Mouse (Mus musculus): Measurements from ENCODE around the gene Osbpl7. TPM values are rescaled to one million over a fixed set of nuclear protein-coding genes. Genes with fewer than 3 reads are reported as not detected.

The Osbpl7 gene
- polyA plus RNA-seq, 1 experiment, result 26.5 TPM

GRCm38 (mm10) chr11:97072533-97072932 is 22.1 kb downstream of the Osbpl7 start:
- peak in 1 of 2 experiments; percentile 38 for DNase-seq

GRCm38 (mm10) chr11:97074235-97074634 is 23.8 kb downstream of the Osbpl7 start:
- H3K27me3 ChIP-seq (ENCODE audit: control insufficient read depth, insufficient read depth, low read length), result no peaks in the 10 kb centered on the region
- TF ChIP-seq POLR2A (IDR thresholded peaks at IDR 0.05; ENCODE audit: borderline replicate concordance, insufficient read depth, low read length), result no peak
- no peak for TF ChIP-seq CTCF (IDR thresholded peaks at IDR 0.05; ENCODE audit: borderline replicate concordance, insufficient read depth, low read depth, low read length)
- no peak overlapping the region for H3K27ac ChIP-seq (ENCODE audit: insufficient read depth, low read length)
- H3K4me3 ChIP-seq (replicated peaks; ENCODE audit: insufficient read depth, low read depth, low read length), result no peak overlapping the region
- DNase-seq, result no peak
- H3K4me1 ChIP-seq (ENCODE audit: control insufficient read depth, insufficient read depth, low read length), result peaks cover 3% of the 10 kb centered on the region; the same call in 1 of the 2 replicates
- WGBS, result 68% methylated on average over 8 of the region's 8 CpGs

More at GRCm38 (mm10) chr11:97072533-97072932, 22.1 kb downstream of the Osbpl7 start:
- TF ChIP-seq POLR2A (IDR thresholded peaks at IDR 0.05; ENCODE audit: borderline replicate concordance, insufficient read depth, low read length), result no peak
- peak; percentile 61 for TF ChIP-seq CTCF (IDR thresholded peaks at IDR 0.05; ENCODE audit: borderline replicate concordance, insufficient read depth, low read depth, low read length)
- H3K27ac ChIP-seq (ENCODE audit: insufficient read depth, low read length), result no peak overlapping the region
- H3K27me3 ChIP-seq (ENCODE audit: control insufficient read depth, insufficient read depth, low read length), result no peaks in the 10 kb centered on the region
- peaks cover 4% of the 10 kb centered on the region; the same call in 1 of the 2 replicates for H3K4me1 ChIP-seq (ENCODE audit: control insufficient read depth, insufficient read depth, low read length)
- no peak overlapping the region for H3K4me3 ChIP-seq (replicated peaks; ENCODE audit: insufficient read depth, low read depth, low read length)
- WGBS, result 29% methylated on average over 3 of the region's 3 CpGs

- WGBS, result 67% methylated on average over 4 of the region's 4 CpGs
- no peaks in the 10 kb centered on the region for H3K4me1 ChIP-seq (ENCODE audit: control insufficient read depth, insufficient read depth, low read length)
- no peak for TF ChIP-seq POLR2A (IDR thresholded peaks at IDR 0.05; ENCODE audit: borderline replicate concordance, insufficient read depth, low read length)
- TF ChIP-seq CTCF (IDR thresholded peaks at IDR 0.05; ENCODE audit: borderline replicate concordance, insufficient read depth, low read depth, low read length), result no peak
- H3K27ac ChIP-seq (ENCODE audit: insufficient read depth, low read length), result no peak overlapping the region
- no peak overlapping the region for H3K4me3 ChIP-seq (replicated peaks; ENCODE audit: insufficient read depth, low read depth, low read length)
- no peaks in the 10 kb centered on the region for H3K27me3 ChIP-seq (ENCODE audit: control insufficient read depth, insufficient read depth, low read length)
- no peak for DNase-seq
Observed at GRCm38 (mm10) chr11:97078751-97079150, 28.3 kb downstream of the Osbpl7 start.

- no peaks in the 10 kb centered on the region for H3K27me3 ChIP-seq (ENCODE audit: control insufficient read depth, insufficient read depth, low read length)
- H3K27ac ChIP-seq (ENCODE audit: insufficient read depth, low read length), result no peak overlapping the region
- no peaks in the 10 kb centered on the region for H3K4me1 ChIP-seq (ENCODE audit: control insufficient read depth, insufficient read depth, low read length)
- no peak for TF ChIP-seq POLR2A (IDR thresholded peaks at IDR 0.05; ENCODE audit: borderline replicate concordance, insufficient read depth, low read length)
- TF ChIP-seq CTCF (IDR thresholded peaks at IDR 0.05; ENCODE audit: borderline replicate concordance, insufficient read depth, low read depth, low read length), result no peak
- WGBS, result 40% methylated on average over 9 of the region's 9 CpGs
- no peak for DNase-seq
- H3K4me3 ChIP-seq (replicated peaks; ENCODE audit: insufficient read depth, low read depth, low read length), result no peak overlapping the region
Observed at GRCm38 (mm10) chr11:97080291-97080690, 29.9 kb downstream of the Osbpl7 start.

GRCm38 (mm10) chr11:97082977-97083376 is 32.5 kb downstream of the Osbpl7 start:
- WGBS, result 40% methylated on average over 11 of the region's 11 CpGs
- no peak for TF ChIP-seq POLR2A (IDR thresholded peaks at IDR 0.05; ENCODE audit: borderline replicate concordance, insufficient read depth, low read length)
- peak; percentile 62 for TF ChIP-seq CTCF (IDR thresholded peaks at IDR 0.05; ENCODE audit: borderline replicate concordance, insufficient read depth, low read depth, low read length)
- Histone ChIP-seq H3K4me1 (ENCODE audit: control insufficient read depth, insufficient read depth, low read length) (no peaks in the 10 kb centered on the region), H3K27me3 (ENCODE audit: control insufficient read depth, insufficient read depth, low read length) (no peaks in the 10 kb centered on the region), H3K4me3 (replicated peaks; ENCODE audit: insufficient read depth, low read depth, low read length) (no peak overlapping the region), H3K27ac (ENCODE audit: insufficient read depth, low read length) (no peak overlapping the region)
- peak; percentile 40 to 50 for DNase-seq

GRCm38 (mm10) chr11:97083401-97084140 is 33.1 kb downstream of the Osbpl7 start:
- no peak overlapping the region for H3K4me3 ChIP-seq (replicated peaks; ENCODE audit: insufficient read depth, low read depth, low read length)
- no peak for TF ChIP-seq POLR2A (IDR thresholded peaks at IDR 0.05; ENCODE audit: borderline replicate concordance, insufficient read depth, low read length)
- no peak for TF ChIP-seq CTCF (IDR thresholded peaks at IDR 0.05; ENCODE audit: borderline replicate concordance, insufficient read depth, low read depth, low read length)
- DNase-seq, result no peak
- no peak overlapping the region for H3K27ac ChIP-seq (ENCODE audit: insufficient read depth, low read length)
- no peaks in the 10 kb centered on the region for H3K4me1 ChIP-seq (ENCODE audit: control insufficient read depth, insufficient read depth, low read length)
- 47% methylated on average over 22 of the region's 22 CpGs for WGBS
- H3K27me3 ChIP-seq (ENCODE audit: control insufficient read depth, insufficient read depth, low read length), result no peaks in the 10 kb centered on the region

GRCm38 (mm10) chr11:97084821-97085505 is 34.5 kb downstream of the Osbpl7 start:
- TF ChIP-seq CTCF (IDR thresholded peaks at IDR 0.05; ENCODE audit: borderline replicate concordance, insufficient read depth, low read depth, low read length) (no peak), POLR2A (IDR thresholded peaks at IDR 0.05; ENCODE audit: borderline replicate concordance, insufficient read depth, low read length) (no peak)
- Histone ChIP-seq H3K4me3 (replicated peaks; ENCODE audit: insufficient read depth, low read depth, low read length) (no peak overlapping the region), H3K27me3 (ENCODE audit: control insufficient read depth, insufficient read depth, low read length) (no peaks in the 10 kb centered on the region), H3K27ac (ENCODE audit: insufficient read depth, low read length) (no peak overlapping the region), H3K4me1 (ENCODE audit: control insufficient read depth, insufficient read depth, low read length) (no peaks in the 10 kb centered on the region)
- WGBS, result 85% methylated on average over 15 of the region's 15 CpGs
- no peak for DNase-seq
